Mouse (Mus musculus): ENCODE measurements around the gene Ggt6. TPM values are rescaled to one million over a fixed set of nuclear protein-coding genes. Genes with fewer than 3 reads are reported as not detected.
"Not testable (repeated sequence)": the region's sequence is repeated elsewhere in the genome, so short reads cannot be mapped to it uniquely, and the experiment has no call there.

Gene Ggt6
- polyA plus RNA-seq, 1 experiment from 2014 or later: not detected

DNA sequence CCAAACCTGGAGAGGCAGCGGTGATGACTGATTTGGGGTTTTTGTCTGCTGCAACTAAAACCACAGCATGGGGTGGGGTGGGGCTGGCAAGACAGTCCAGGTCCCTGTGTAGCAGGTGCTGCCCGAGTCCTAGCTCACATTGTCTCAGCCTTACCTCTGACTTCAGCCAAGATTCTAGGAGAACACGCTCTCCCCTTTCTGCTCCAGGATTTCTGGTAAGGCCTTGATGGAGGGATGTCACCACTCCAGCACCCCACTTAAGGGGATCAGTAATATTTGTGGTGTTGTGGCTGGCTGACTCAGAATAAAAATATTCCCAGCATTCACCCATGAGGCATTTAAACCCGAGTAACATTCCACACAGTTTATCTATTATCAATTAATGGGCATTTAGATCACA, 11.6 kb upstream of the Ggt6 start:
- no peaks in the 10 kb centered on the region for H3K4me1 ChIP-seq (ENCODE audit: control insufficient read depth, insufficient read depth, low read length)
- no peaks in the 10 kb centered on the region for H3K9me3 ChIP-seq (replicated peaks; ENCODE audit: control insufficient read depth, low read length)
- H3K4me3 ChIP-seq (ENCODE audit: low read depth, low read length): no peak overlapping the region
- no peaks in the 10 kb centered on the region for H3K36me3 ChIP-seq (ENCODE audit: control insufficient read depth, insufficient read depth, low read length)
- no peaks in the 10 kb centered on the region for H3K27me3 ChIP-seq (ENCODE audit: control insufficient read depth, insufficient read depth, low read length)
- no peak overlapping the region for H3K9ac ChIP-seq (ENCODE audit: low read depth, low read length)
- H3K27ac ChIP-seq (ENCODE audit: low read depth, low read length): no peak overlapping the region
- WGBS (ENCODE audit: insufficient replicate concordance): 73% methylated on average over 4 of the region's 4 CpGs
- ATAC-seq (replicated peaks; ENCODE audit: insufficient number of reproducible peaks, low FRiP score, low TSS enrichment): no peak
- no peak overlapping the region for H3K4me2 ChIP-seq

DNA sequence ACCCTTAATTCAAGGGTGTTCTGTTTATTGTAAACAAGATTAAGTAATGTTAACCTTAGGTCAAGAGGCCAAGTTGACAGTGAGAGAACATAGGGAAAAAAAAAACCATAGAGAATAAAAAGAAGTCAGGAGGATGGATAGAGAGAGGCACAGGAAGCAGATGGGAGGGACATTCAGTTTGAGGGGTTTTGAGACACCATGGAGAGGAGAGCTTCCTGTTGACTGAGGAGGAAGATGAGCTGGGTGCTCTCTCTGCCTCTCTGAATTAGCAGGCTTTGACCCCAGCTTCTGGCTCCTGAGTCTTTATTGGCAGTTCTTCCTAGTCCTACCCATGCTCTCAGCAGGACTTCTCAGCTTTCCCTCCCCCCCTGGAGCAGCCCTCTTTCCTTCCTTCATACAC, 10.1 kb upstream of the Ggt6 start:
- H3K27ac ChIP-seq (ENCODE audit: low read depth, low read length): no peak overlapping the region
- H3K4me1 ChIP-seq (ENCODE audit: control insufficient read depth, insufficient read depth, low read length): no peaks in the 10 kb centered on the region
- no peaks in the 10 kb centered on the region for H3K9me3 ChIP-seq (replicated peaks; ENCODE audit: control insufficient read depth, low read length)
- no peaks in the 10 kb centered on the region for H3K27me3 ChIP-seq (ENCODE audit: control insufficient read depth, insufficient read depth, low read length)
- no peak overlapping the region for H3K4me2 ChIP-seq
- H3K36me3 ChIP-seq (ENCODE audit: control insufficient read depth, insufficient read depth, low read length): no peaks in the 10 kb centered on the region
- no peak overlapping the region for H3K9ac ChIP-seq (ENCODE audit: low read depth, low read length)
- no peak for ATAC-seq (replicated peaks; ENCODE audit: insufficient number of reproducible peaks, low FRiP score, low TSS enrichment)
- no peak overlapping the region for H3K4me3 ChIP-seq (ENCODE audit: low read depth, low read length)

DNA sequence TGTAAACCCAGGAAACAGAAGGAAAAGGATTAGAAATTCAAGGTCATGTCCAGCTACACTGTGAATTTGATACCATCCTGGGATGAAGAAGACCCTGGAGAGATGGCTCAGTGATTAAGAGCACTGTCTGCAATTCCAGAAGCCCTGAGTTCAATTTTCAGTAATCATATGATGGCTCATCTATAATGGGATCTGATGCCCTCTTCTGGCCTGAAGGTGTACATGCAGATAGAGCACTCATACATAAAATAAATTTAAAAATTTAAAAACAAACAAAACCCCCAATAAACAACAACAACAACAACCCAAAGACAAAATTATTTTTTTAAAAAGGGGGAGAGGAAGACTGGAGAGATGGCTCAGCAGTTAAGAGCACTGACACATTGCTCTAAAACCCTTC, 8.4 kb upstream of the Ggt6 start:
- no peak for ATAC-seq (replicated peaks; ENCODE audit: insufficient number of reproducible peaks, low FRiP score, low TSS enrichment)
- no peak overlapping the region for H3K27ac ChIP-seq (ENCODE audit: low read depth, low read length)
- no peaks in the 10 kb centered on the region for H3K36me3 ChIP-seq (ENCODE audit: control insufficient read depth, insufficient read depth, low read length)
- H3K9me3 ChIP-seq (replicated peaks; ENCODE audit: control insufficient read depth, low read length): no peaks in the 10 kb centered on the region
- H3K4me1 ChIP-seq (ENCODE audit: control insufficient read depth, insufficient read depth, low read length): no peaks in the 10 kb centered on the region
- no peak overlapping the region for H3K4me3 ChIP-seq (ENCODE audit: low read depth, low read length)
- H3K4me2 ChIP-seq: no peak overlapping the region
- H3K9ac ChIP-seq (ENCODE audit: low read depth, low read length): no peak overlapping the region
- no peaks in the 10 kb centered on the region for H3K27me3 ChIP-seq (ENCODE audit: control insufficient read depth, insufficient read depth, low read length)

DNA sequence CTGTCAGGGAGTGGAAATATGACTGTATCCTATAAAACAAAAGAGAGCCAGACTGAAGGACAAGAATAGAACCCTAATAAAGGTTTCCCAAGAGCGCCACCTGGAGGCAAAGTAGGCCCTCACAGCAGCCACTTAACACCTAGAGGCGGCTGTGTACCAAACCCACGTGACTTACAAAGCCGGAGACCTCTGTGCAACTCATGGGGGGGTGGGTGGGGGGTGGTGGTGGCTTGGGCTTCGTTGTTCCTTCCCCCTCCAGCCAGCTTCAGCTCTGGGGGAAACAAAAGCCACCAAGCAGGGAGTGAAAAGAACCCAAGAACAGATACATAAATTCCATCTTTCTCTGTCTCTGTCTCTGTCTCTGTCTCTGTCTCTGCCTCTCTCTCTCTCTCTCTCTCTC, 6.6 kb upstream of the Ggt6 start:
- H3K27ac ChIP-seq (ENCODE audit: low read depth, low read length): no peak overlapping the region
- ATAC-seq (replicated peaks; ENCODE audit: insufficient number of reproducible peaks, low FRiP score, low TSS enrichment): peak; percentile 65; the same call in 1 of the 2 replicates
- 0% methylated on average over 5 of the region's 5 CpGs for WGBS (ENCODE audit: insufficient replicate concordance)
- no peak overlapping the region for H3K9ac ChIP-seq (ENCODE audit: low read depth, low read length)
- no peak overlapping the region for H3K4me3 ChIP-seq (ENCODE audit: low read depth, low read length)
- peak overlapping the region; percentile 27; the same call in 1 of the 2 replicates for H3K4me2 ChIP-seq
- H3K4me1 ChIP-seq (ENCODE audit: control insufficient read depth, insufficient read depth, low read length): no peaks in the 10 kb centered on the region
- H3K9me3 ChIP-seq (replicated peaks; ENCODE audit: control insufficient read depth, low read length): no peaks in the 10 kb centered on the region
- no peaks in the 10 kb centered on the region for H3K27me3 ChIP-seq (ENCODE audit: control insufficient read depth, insufficient read depth, low read length)
- no peaks in the 10 kb centered on the region for H3K36me3 ChIP-seq (ENCODE audit: control insufficient read depth, insufficient read depth, low read length)

DNA sequence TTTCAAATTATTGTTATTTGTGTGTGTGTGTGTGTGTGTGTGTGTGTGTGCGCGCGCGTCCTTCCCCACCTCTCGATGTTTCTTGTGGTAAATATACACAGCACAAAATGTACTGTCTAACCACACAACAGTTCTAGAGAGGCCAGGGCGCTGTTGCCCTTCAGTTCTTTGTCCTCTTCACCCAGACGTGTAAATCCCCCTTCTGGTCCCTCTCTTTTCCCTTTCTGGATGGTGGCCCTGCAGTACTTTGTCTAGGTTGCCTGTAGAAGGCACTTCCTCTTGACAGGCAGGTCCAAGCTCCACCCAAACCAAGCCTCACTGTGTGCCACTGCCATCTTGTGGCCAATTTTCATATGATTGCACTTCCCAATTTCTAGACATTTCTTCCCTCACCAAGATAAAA, 6.0 kb upstream of the Ggt6 start:
- Histone ChIP-seq H3K4me1 (ENCODE audit: control insufficient read depth, insufficient read depth, low read length) (no peaks in the 10 kb centered on the region), H3K4me2 (peak overlapping the region; percentile 46), H3K36me3 (ENCODE audit: control insufficient read depth, insufficient read depth, low read length) (no peaks in the 10 kb centered on the region), H3K27ac (ENCODE audit: low read depth, low read length) (0 out of 2 replicates have a peak overlapping the region, but pooled peaks have one; percentile 22), H3K9ac (ENCODE audit: low read depth, low read length) (no peak overlapping the region), H3K9me3 (replicated peaks; ENCODE audit: control insufficient read depth, low read length) (no peaks in the 10 kb centered on the region), H3K4me3 (ENCODE audit: low read depth, low read length) (0 out of 2 replicates have a peak overlapping the region, but pooled peaks have one; percentile 14), H3K27me3 (ENCODE audit: control insufficient read depth, insufficient read depth, low read length) (no peaks in the 10 kb centered on the region)
- ATAC-seq (replicated peaks; ENCODE audit: insufficient number of reproducible peaks, low FRiP score, low TSS enrichment): peak; percentile 82; the same call in 1 of the 2 replicates
- 36% methylated on average over 7 of the region's 7 CpGs for WGBS (ENCODE audit: insufficient replicate concordance)

DNA sequence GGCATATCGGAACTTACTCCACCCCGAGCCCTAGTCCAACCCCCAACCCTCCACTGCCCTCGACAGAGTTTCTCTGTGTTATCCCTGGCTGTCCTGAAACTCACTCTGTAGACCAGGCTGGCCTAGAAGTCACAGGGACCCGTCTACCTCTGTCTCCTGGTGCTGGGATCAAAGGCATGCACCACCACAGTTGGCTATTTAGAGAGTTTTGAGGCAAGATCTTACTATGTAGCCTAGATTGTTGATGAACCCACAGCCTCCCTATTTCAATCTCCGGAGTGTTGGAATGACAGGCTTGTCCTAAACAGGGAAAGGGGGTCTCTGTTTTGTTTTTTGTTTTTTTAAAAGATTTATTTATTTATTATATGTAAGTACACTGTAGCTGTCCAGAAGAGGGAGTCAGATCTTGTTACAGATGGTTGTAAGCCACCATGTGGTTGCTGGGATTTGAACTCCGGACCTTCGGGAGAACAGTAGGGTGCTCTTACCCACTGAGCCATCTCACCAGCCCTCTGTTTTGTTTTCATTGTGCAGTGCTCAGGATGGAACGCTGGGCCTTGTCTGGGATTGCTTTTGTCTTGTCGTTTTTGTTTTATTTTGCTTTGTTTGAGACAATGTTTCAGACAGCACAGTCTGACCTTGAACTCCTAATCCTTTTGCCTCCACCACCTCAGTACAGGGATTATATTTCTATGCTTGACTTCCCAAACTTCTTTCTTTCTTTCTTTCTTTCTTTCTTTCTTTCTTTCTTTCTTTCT, 4.8 kb upstream of the Ggt6 start:
- not testable (repeated sequence) for ATAC-seq (replicated peaks; ENCODE audit: insufficient number of reproducible peaks, low FRiP score, low TSS enrichment)

DNA sequence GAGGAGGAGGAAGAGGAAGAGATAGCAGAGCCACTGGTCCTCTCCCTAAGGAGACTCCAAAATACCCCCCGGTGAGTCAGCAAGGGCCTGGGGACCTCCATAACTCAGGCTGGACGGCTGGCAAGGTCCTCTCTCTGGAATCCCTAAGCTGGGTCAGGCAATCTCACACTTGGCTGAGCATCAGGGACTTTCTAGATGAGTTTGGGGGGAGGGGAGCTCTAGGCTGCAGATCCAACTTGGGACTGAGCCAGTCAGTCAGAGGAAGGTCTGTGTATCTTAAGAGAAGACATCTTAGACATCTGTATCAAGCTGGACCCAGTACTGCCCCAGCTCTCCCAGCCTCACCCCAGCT, 344 bp downstream of the Ggt6 start:
- Histone ChIP-seq H3K4me3 (ENCODE audit: low read depth, low read length) (no peak overlapping the region), H3K27me3 (ENCODE audit: control insufficient read depth, insufficient read depth, low read length) (no peaks in the 10 kb centered on the region), H3K4me2 (no peak overlapping the region), H3K36me3 (ENCODE audit: control insufficient read depth, insufficient read depth, low read length) (no peaks in the 10 kb centered on the region), H3K27ac (ENCODE audit: low read depth, low read length) (no peak overlapping the region), H3K9me3 (replicated peaks; ENCODE audit: control insufficient read depth, low read length) (no peaks in the 10 kb centered on the region), H3K4me1 (ENCODE audit: control insufficient read depth, insufficient read depth, low read length) (no peaks in the 10 kb centered on the region), H3K9ac (ENCODE audit: low read depth, low read length) (no peak overlapping the region)
- WGBS (ENCODE audit: insufficient replicate concordance): 37% methylated on average over 2 of the region's 2 CpGs
- ATAC-seq (replicated peaks; ENCODE audit: insufficient number of reproducible peaks, low FRiP score, low TSS enrichment): no peak

More for the DNA sequence above, 4.8 kb upstream of the Ggt6 start:
- not testable (repeated sequence) for H3K4me3 ChIP-seq (ENCODE audit: low read depth, low read length); H3K9me3 ChIP-seq (replicated peaks; ENCODE audit: control insufficient read depth, low read length); H3K4me1 ChIP-seq (ENCODE audit: control insufficient read depth, insufficient read depth, low read length); H3K36me3 ChIP-seq (ENCODE audit: control insufficient read depth, insufficient read depth, low read length); H3K9ac ChIP-seq (ENCODE audit: low read depth, low read length); H3K27me3 ChIP-seq (ENCODE audit: control insufficient read depth, insufficient read depth, low read length); H3K4me2 ChIP-seq; H3K27ac ChIP-seq (ENCODE audit: low read depth, low read length)
- 62% methylated on average over 9 of the region's 9 CpGs for WGBS (ENCODE audit: insufficient replicate concordance)

DNA sequence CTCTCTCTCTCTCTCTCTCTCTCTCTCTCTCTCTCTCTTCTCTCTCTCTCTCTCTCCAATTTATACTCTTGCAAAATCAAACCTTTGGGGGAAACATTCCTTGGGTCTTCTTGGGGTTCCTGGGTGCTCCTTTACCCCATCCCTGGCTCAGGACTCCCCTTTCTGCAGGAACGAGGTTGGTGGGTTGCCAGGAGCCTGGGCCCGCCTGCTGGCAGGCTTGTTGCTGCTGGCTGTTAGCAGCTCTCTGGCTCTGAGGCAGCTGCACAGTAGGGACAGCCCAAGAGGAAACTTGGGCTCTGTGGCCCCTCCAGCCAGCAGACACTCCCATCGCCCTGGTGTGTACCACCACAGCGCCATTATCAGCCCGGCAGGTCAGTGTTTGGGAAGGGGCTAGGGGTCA, 945 bp downstream of the Ggt6 start:
- Histone ChIP-seq H3K27me3 (ENCODE audit: control insufficient read depth, insufficient read depth, low read length) (no peaks in the 10 kb centered on the region), H3K9ac (ENCODE audit: low read depth, low read length) (no peak overlapping the region), H3K4me2 (no peak overlapping the region), H3K27ac (ENCODE audit: low read depth, low read length) (no peak overlapping the region), H3K4me1 (ENCODE audit: control insufficient read depth, insufficient read depth, low read length) (no peaks in the 10 kb centered on the region), H3K4me3 (ENCODE audit: low read depth, low read length) (no peak overlapping the region), H3K36me3 (ENCODE audit: control insufficient read depth, insufficient read depth, low read length) (no peaks in the 10 kb centered on the region), H3K9me3 (replicated peaks; ENCODE audit: control insufficient read depth, low read length) (no peaks in the 10 kb centered on the region)
- 72% methylated on average over 5 of the region's 5 CpGs for WGBS (ENCODE audit: insufficient replicate concordance)
- ATAC-seq (replicated peaks; ENCODE audit: insufficient number of reproducible peaks, low FRiP score, low TSS enrichment): no peak
